Mouse (Mus musculus): ENCODE measurements around the gene Aldh9a1.

Gene Aldh9a1

GRCm38 (mm10) chr1:167350597-167351415 lies 1.0 kb downstream of the Aldh9a1 start:
- DNase-seq (ENCODE audit: extremely low spot score) = no peak

GRCm38 (mm10) chr1:167352403-167352802 lies 2.6 kb downstream of the Aldh9a1 start:
- no peak for DNase-seq (ENCODE audit: extremely low spot score)

- no peak for DNase-seq (ENCODE audit: extremely low spot score)
Observed at GRCm38 (mm10) chr1:167357387-167357786, 7.6 kb downstream of the Aldh9a1 start.

GRCm38 (mm10) chr1:167358731-167359130 lies 8.9 kb downstream of the Aldh9a1 start:
- no peak for DNase-seq (ENCODE audit: extremely low spot score)

GRCm38 (mm10) chr1:167360268-167360667 lies 10.5 kb downstream of the Aldh9a1 start:
- no peak for DNase-seq (ENCODE audit: extremely low spot score)

GRCm38 (mm10) chr1:167362819-167363218 lies 13.0 kb downstream of the Aldh9a1 start:
- no peak for DNase-seq (ENCODE audit: extremely low spot score)

- DNase-seq (ENCODE audit: extremely low spot score) = no peak
Observed at GRCm38 (mm10) chr1:167363322-167363721, 13.5 kb downstream of the Aldh9a1 start.

- no peak for DNase-seq (ENCODE audit: extremely low spot score)
Observed at GRCm38 (mm10) chr1:167365808-167366207, 16.0 kb downstream of the Aldh9a1 start.

GRCm38 (mm10) chr1:167366621-167367020 lies 16.8 kb downstream of the Aldh9a1 start:
- no peak for DNase-seq (ENCODE audit: extremely low spot score)

GRCm38 (mm10) chr1:167368018-167368417 lies 18.2 kb downstream of the Aldh9a1 start:
- DNase-seq (ENCODE audit: extremely low spot score) = no peak

GRCm38 (mm10) chr1:167368513-167368912 lies 18.7 kb downstream of the Aldh9a1 start:
- DNase-seq (ENCODE audit: extremely low spot score) = no peak

- peak; percentile 82 for DNase-seq (ENCODE audit: extremely low spot score)
Observed at GRCm38 (mm10) chr1:167369905-167370304, 20.1 kb downstream of the Aldh9a1 start.

GRCm38 (mm10) chr1:167372739-167373138 lies 22.9 kb downstream of the Aldh9a1 start:
- no peak for DNase-seq (ENCODE audit: extremely low spot score)

GRCm38 (mm10) chr1:167374003-167374784 lies 24.4 kb downstream of the Aldh9a1 start:
- peak; percentile 76 for DNase-seq (ENCODE audit: extremely low spot score)

GRCm38 (mm10) chr1:167374942-167375341 lies 25.2 kb downstream of the Aldh9a1 start:
- no peak for DNase-seq (ENCODE audit: extremely low spot score)

- no peak for DNase-seq (ENCODE audit: extremely low spot score)
Observed at GRCm38 (mm10) chr1:167378019-167378418, 28.2 kb downstream of the Aldh9a1 start.

GRCm38 (mm10) chr1:167379751-167380150 lies 30.0 kb downstream of the Aldh9a1 start:
- DNase-seq (ENCODE audit: extremely low spot score) = no peak

- no peak for DNase-seq (ENCODE audit: extremely low spot score)
Observed at GRCm38 (mm10) chr1:167380223-167380622, 30.4 kb downstream of the Aldh9a1 start.

GRCm38 (mm10) chr1:167381050-167382015 lies 31.5 kb downstream of the Aldh9a1 start:
- DNase-seq (ENCODE audit: extremely low spot score) = no peak

GRCm38 (mm10) chr1:167382316-167382715 lies 32.5 kb downstream of the Aldh9a1 start:
- no peak for DNase-seq (ENCODE audit: extremely low spot score)

- DNase-seq (ENCODE audit: extremely low spot score) = no peak
Observed at GRCm38 (mm10) chr1:167382763-167383162, 33.0 kb downstream of the Aldh9a1 start.

- no peak for DNase-seq (ENCODE audit: extremely low spot score)
Observed at GRCm38 (mm10) chr1:167383178-167383577, 33.4 kb downstream of the Aldh9a1 start.

Measured in embryo, embryonic 9.5 days (tissue).